Mouse (Mus musculus) forebrain, postnatal 0 days (tissue): ENCODE measurements around the gene Ptch1. TPM values are rescaled to one million over a fixed set of nuclear protein-coding genes. Genes with fewer than 3 reads are reported as not detected.

ENCODE experiments used
- ATAC-seq: fragments of 200-750 bp; cut with Nextera tagmentation; 2 replicates; pipeline ENCODE4 v1.8.0; 2017; ENCODE audit warnings: mild to moderate bottlenecking, moderate library complexity
- DNase-seq: peaks from one replicate; pipeline ENCODE4 v3.0.0-alpha.2; 2015
- H3K27ac ChIP-seq: fragments of 300-500 bp; sonication (generic); 2 replicates; pipeline ENCODE4 v1.5.1; 2014; ENCODE audit warnings: low read depth, mild to moderate bottlenecking, antibody characterized with exemption, low read length, moderate library complexity, mixed read lengths
- H3K27me3 ChIP-seq: fragments of 300-500 bp; sonication (generic); 2 replicates; pipeline ENCODE4 v1.6.1; 2014; ENCODE audit warnings: mild to moderate bottlenecking, low read length, mixed read lengths; ENCODE audit not compliant: insufficient read depth
- H3K36me3 ChIP-seq: fragments of 300-500 bp; sonication (generic); 2 replicates; pipeline ENCODE4 v1.6.1; 2014; ENCODE audit warnings: mild to moderate bottlenecking, moderate library complexity; ENCODE audit not compliant: insufficient read depth
- H3K4me1 ChIP-seq: fragments of 300-500 bp; sonication (generic); 2 replicates; pipeline ENCODE4 v1.6.1; 2014; ENCODE audit warnings: antibody characterized with exemption; ENCODE audit not compliant: insufficient read depth
- H3K4me2 ChIP-seq: fragments of 300-500 bp; sonication (generic); 2 replicates; pipeline ENCODE4 v1.6.1; 2014; ENCODE audit warnings: low read depth, mild to moderate bottlenecking, moderate library complexity
- H3K4me3 ChIP-seq: fragments of 300-500 bp; sonication (generic); 2 replicates; pipeline ENCODE4 v1.5.1; 2014; ENCODE audit warnings: low read depth, low read length, mixed read lengths
- H3K9ac ChIP-seq: fragments of 300-500 bp; sonication (generic); 2 replicates; pipeline ENCODE4 v1.6.1; 2014; ENCODE audit warnings: mild to moderate bottlenecking
- H3K9me3 ChIP-seq: fragments of 300-500 bp; sonication (generic); 2 replicates; pipeline ENCODE4 v1.6.1; 2016; ENCODE audit warnings: low read length
- CTCF ChIP-seq: sonication (generic); IDR thresholded peaks from 2 replicates; pipeline ENCODE4 v1.5.1; 2016; ENCODE audit warnings: antibody characterized with exemption, control low read depth, low read depth
- WGBS: fragments of 180-500 bp; shearing (Covaris S2); extraction: QIAGEN DNeasy Blood & Tissue Kit; methylation state at CpG from one replicate; pipeline ENCODE4 v1.1.7; 2014; 5-methylcytosine and 5-hydroxymethylcytosine counted together
- polyA plus RNA-seq: library from polyadenylated mRNA; unstranded; fragments of >200 nt; fragmentation: Nextera tagmentation; extraction: Ambion mirVana; gene quantifications from 2 replicates; pipeline ENCODE4 v1.2.1, GENCODE M21; 2015
- total RNA-seq: library from RNA; depleted of rRNA; stranded (reverse); fragments of >200 nt; gene quantifications from 2 replicates; pipeline ENCODE4 v1.2.3, GENCODE M21; 2014

The Ptch1 gene
- total and polyA plus RNA-seq, 2 experiments from 2014 or later: 4.8 to 26.5 TPM

DNA sequence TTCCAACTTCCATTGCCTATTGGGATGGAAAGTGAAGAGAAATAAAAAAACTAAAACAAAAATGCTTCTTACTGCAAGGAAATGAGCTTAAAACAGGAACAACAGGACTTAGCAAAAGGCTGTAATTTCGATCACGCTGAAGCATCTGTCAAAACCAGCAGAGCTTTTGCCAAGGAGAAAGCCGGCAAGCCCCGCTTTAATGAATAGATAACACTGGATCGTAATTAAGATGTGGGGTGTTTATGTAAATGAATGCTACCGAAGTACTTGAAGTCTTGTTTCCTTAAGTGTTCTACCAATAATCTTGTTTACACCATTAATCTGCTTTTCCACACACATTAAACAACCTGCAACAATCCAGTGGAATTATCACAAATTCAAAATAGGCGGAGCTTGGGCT, 28.1 kb downstream of the Ptch1 start:
- 12% methylated on average over 7 of the region's 7 CpGs for WGBS

DNA sequence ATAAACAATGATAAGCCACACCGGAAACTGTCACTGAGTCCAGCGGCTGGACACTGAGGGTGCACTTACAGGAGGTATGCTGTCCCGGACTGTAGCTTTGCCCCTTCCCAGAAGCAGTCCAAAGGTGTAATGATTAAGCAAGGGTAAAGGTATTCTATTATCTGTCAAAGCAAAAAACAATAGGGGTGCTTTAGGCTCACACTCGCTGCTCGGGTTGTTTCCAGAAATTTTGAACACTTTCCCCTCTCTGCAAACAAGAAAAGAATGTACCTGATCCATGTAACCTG, 28.5 kb downstream of the Ptch1 start:
- Histone ChIP-seq H3K4me3 (no peak overlapping the region), H3K27ac (no peak overlapping the region)
- no peak for TF ChIP-seq CTCF

More for the DNA sequence above, 28.1 kb downstream of the Ptch1 start:
- Histone ChIP-seq H3K27ac (no peak overlapping the region), H3K9me3 (no peaks in the 10 kb centered on the region), H3K27me3 (no peaks in the 10 kb centered on the region), H3K4me3 (no peak overlapping the region), H3K36me3 (peaks cover 23% of the 10 kb centered on the region), H3K9ac (no peak overlapping the region), H3K4me2 (peak overlapping the region; percentile 8; the same call in 1 of the 2 replicates), H3K4me1 (peaks cover 3% of the 10 kb centered on the region; the same call in 1 of the 2 replicates)
- DNase-seq (no peak), ATAC-seq (peak; percentile 25; the same call in 1 of the 2 replicates)
- no peak for TF ChIP-seq CTCF

DNA sequence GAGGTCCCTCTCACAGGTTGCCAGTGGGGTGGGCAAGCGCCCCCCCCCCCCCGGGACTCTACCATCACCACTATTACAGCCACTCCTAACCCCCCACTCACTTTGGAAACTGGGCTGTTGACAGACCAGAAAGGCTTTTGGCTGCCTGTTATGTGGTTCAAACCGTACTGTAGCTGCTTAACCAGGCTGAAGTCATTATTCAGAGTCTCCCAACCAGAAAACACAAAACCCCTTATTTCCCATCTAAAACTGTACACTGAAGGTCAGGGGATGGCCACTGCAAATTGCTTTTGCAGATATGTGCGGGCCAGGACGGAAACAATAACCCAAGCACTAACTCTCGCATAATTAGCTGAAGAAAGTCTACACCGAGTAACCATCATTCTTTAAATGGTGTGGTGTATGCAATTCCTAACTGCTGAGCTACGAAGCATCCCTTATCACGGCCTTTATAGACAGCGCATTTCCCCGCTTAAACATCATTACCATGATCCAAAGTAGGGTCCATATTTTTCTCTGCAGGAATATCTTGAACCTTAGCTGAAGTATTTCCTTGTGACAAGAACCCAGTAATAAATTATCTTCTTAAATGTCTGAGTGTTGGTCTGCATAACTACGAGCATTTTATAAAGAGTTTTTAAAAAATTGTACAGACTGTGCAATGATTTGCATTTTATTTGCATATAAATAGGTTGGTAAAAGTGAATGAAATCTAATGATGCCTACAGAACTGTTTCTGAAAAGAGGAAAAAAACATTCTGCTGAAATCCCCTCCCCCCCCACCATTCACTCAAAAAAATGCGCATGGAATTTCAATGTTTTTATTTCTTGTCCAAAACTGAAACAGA, 29.1 kb downstream of the Ptch1 start:
- ATAC-seq (no peak), DNase-seq (no peak)
- H3K9ac ChIP-seq: no peak overlapping the region
- peaks cover 3% of the 10 kb centered on the region; the same call in 1 of the 2 replicates for H3K4me1 ChIP-seq
- no peak overlapping the region for H3K27ac ChIP-seq
- no peaks in the 10 kb centered on the region for H3K27me3 ChIP-seq
- H3K9me3 ChIP-seq: no peaks in the 10 kb centered on the region
- H3K36me3 ChIP-seq: peaks cover 30% of the 10 kb centered on the region
- TF ChIP-seq CTCF: no peak
- WGBS: 17% methylated on average over 13 of the region's 13 CpGs
- no peak overlapping the region for H3K4me3 ChIP-seq
- H3K4me2 ChIP-seq: peak overlapping the region; percentile 8; the same call in 1 of the 2 replicates

More for the DNA sequence above, 28.5 kb downstream of the Ptch1 start:
- H3K9ac ChIP-seq: no peak overlapping the region
- peak overlapping the region; percentile 8 for H3K4me2 ChIP-seq
- DNase-seq (no peak), ATAC-seq (no peak)
- no peaks in the 10 kb centered on the region for H3K9me3 ChIP-seq
- H3K4me1 ChIP-seq: peaks cover 3% of the 10 kb centered on the region; the same call in 1 of the 2 replicates
- H3K27me3 ChIP-seq: no peaks in the 10 kb centered on the region
- H3K36me3 ChIP-seq: peaks cover 24% of the 10 kb centered on the region
- 13% methylated on average over 5 of the region's 5 CpGs for WGBS

DNA sequence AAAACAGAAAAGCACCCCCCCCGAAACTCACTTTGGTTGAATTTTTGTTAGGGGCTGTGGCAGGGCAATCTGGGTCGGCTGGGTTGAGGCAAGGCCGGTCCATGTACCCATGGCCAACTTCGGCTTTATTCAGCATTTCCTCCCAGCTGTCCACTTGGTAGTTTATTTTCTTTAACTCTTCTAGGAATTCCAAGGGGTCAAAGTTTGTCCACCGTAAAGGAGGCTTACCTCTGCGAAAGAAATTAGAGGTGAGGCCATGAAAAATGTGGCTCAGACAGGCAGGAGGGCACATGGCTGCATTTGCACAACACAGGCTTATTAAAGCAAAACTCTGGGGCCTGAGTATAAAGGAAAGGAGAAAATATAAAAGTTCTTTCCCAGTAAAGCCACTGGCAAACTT, 29.9 kb downstream of the Ptch1 start:
- Histone ChIP-seq H3K4me1 (peaks cover 3% of the 10 kb centered on the region; the same call in 1 of the 2 replicates), H3K4me3 (no peak overlapping the region), H3K9me3 (no peaks in the 10 kb centered on the region), H3K27ac (no peak overlapping the region), H3K4me2 (no peak overlapping the region), H3K9ac (no peak overlapping the region), H3K36me3 (peaks cover 39% of the 10 kb centered on the region), H3K27me3 (no peaks in the 10 kb centered on the region)
- WGBS: 24% methylated on average over 6 of the region's 6 CpGs
- no peak for TF ChIP-seq CTCF
- ATAC-seq (no peak), DNase-seq (no peak)

DNA sequence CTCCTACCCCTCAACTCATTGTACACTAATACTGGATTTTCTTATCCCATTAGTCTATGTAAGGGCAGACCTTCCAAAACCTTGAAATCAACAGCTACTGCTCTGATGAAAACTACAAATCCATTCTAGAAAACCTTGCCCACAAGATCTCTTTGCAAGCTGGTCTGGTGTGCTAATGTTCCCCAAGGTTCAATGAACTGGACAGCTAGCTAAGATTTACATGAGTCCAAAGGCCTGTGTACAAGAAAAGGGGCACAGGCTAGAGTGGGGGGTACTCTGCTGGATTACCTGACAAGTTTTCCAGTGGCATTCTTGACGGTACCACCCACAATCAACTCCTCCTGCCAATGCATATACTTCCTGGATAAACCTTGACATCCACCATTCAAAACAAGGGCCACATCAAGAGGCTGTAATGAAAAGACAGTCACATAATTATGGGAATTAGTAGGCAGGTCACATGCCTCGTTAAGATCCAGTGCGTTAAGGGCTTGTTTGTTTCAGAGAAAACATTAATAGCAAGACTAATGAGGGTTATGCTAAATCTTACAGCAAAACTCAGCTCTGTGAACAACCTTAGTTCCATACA, 30.5 kb downstream of the Ptch1 start:
- H3K4me2 ChIP-seq: no peak overlapping the region
- no peak for ATAC-seq
- H3K9ac ChIP-seq: no peak overlapping the region
- H3K4me1 ChIP-seq: peaks cover 3% of the 10 kb centered on the region; the same call in 1 of the 2 replicates
- no peaks in the 10 kb centered on the region for H3K27me3 ChIP-seq
- no peak for DNase-seq
- 20% methylated on average over 3 of the region's 3 CpGs for WGBS
- peaks cover 45% of the 10 kb centered on the region for H3K36me3 ChIP-seq
- H3K4me3 ChIP-seq: no peak overlapping the region
- TF ChIP-seq CTCF: no peak
- no peak overlapping the region for H3K27ac ChIP-seq
- H3K9me3 ChIP-seq: no peaks in the 10 kb centered on the region

DNA sequence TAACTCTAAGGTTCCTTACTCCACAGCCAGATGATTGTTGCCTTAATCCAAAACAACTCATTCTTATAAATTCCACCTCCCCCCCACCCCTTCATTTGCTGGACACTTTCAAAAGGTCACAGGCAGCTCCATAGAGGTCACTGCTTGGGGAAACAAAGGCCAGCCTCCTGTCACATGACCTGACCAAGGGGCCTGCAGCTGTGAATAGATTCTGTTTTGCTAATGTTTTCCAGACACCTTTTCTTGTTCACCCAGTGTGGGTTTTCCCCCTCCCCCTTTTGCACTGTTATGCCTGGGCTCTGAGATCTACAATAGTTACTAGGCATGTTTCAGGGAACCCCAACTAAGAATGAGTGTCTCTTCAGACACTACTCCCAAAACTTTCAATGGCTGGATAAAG, 31.9 kb downstream of the Ptch1 start:
- no peak for TF ChIP-seq CTCF
- H3K4me3 ChIP-seq: no peak overlapping the region
- H3K27ac ChIP-seq: no peak overlapping the region
- H3K36me3 ChIP-seq: peaks cover 58% of the 10 kb centered on the region
- H3K27me3 ChIP-seq: no peaks in the 10 kb centered on the region
- peaks cover 3% of the 10 kb centered on the region; the same call in 1 of the 2 replicates for H3K4me1 ChIP-seq
- no peak overlapping the region for H3K4me2 ChIP-seq
- ATAC-seq (no peak), DNase-seq (no peak)
- H3K9ac ChIP-seq: no peak overlapping the region
- H3K9me3 ChIP-seq: no peaks in the 10 kb centered on the region

DNA sequence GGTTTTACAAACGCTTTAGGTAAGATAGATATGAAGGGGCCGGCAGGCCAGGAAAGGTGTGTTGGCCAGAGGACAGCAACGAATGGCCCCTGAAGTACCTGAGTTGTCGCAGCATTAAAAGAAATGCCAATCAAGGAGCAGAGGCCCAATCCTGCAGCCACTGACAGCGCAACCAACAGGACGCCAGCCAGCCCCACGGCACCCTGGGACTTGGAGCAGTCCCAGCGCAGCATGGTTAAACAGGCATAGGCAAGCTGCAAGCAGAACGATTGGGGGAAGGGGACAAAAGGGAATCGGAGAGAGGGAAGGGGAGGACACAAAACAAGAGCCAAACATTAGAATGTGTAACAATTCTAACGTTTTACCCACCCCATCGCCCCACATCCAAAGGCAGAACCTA, 32.8 kb downstream of the Ptch1 start:
- Histone ChIP-seq H3K27ac (no peak overlapping the region), H3K36me3 (peaks cover 65% of the 10 kb centered on the region), H3K4me3 (no peak overlapping the region), H3K27me3 (no peaks in the 10 kb centered on the region), H3K4me2 (no peak overlapping the region), H3K4me1 (peaks cover 3% of the 10 kb centered on the region; the same call in 1 of the 2 replicates), H3K9ac (no peak overlapping the region), H3K9me3 (no peaks in the 10 kb centered on the region)
- WGBS: 74% methylated on average over 12 of the region's 12 CpGs
- no peak for DNase-seq
- no peak for TF ChIP-seq CTCF
- ATAC-seq: no peak
